Mouse (Mus musculus) forebrain, embryonic 11.5 days (tissue): ENCODE data around the gene Nprl3. TPM values are rescaled to one million over a fixed set of nuclear protein-coding genes. Genes with fewer than 3 reads are reported as not detected.

Experiments used
- ATAC-seq: fragments of 200-750 bp; cut with Nextera tagmentation; replicated peaks from 2 replicates; pipeline ENCODE4 v1.8.0; 2017; ENCODE audit warnings: moderate TSS enrichment; ENCODE audit not compliant: low FRiP score
- DNase-seq: peaks from one replicate; pipeline ENCODE4 v3.0.0-alpha.2; 2017; ENCODE audit warnings: low spot score
- H3K27ac ChIP-seq: fragments of 300-500 bp; sonication (generic); 2 replicates; pipeline ENCODE4 v1.5.1; 2014; ENCODE audit warnings: low read depth, low read length
- H3K27me3 ChIP-seq: fragments of 300-500 bp; sonication (generic); 2 replicates; pipeline ENCODE4 v1.6.1; 2014; ENCODE audit warnings: mild to moderate bottlenecking, low read length, mixed read lengths; ENCODE audit not compliant: control insufficient read depth, insufficient read depth
- H3K36me3 ChIP-seq: fragments of 300-500 bp; sonication (generic); 2 replicates; pipeline ENCODE4 v1.6.1; 2014; ENCODE audit warnings: mild to moderate bottlenecking, low read length, moderate library complexity, mixed read lengths; ENCODE audit not compliant: control insufficient read depth, insufficient read depth
- H3K4me1 ChIP-seq: fragments of 300-500 bp; sonication (generic); replicated peaks from 2 replicates; pipeline ENCODE4 v1.6.1; 2014; ENCODE audit warnings: low read length, mixed read lengths; ENCODE audit not compliant: control insufficient read depth, insufficient read depth
- H3K4me2 ChIP-seq: fragments of 300-500 bp; sonication (generic); 2 replicates; pipeline ENCODE4 v1.6.1; 2014; ENCODE audit warnings: low read depth, mild to moderate bottlenecking, low read length, moderate library complexity, mixed read lengths; ENCODE audit not compliant: severe bottlenecking
- H3K4me3 ChIP-seq: fragments of 300-500 bp; sonication (generic); 2 replicates; pipeline ENCODE4 v1.5.1; 2014; ENCODE audit warnings: low read depth, low read length
- H3K9ac ChIP-seq: fragments of 300-500 bp; sonication (generic); 2 replicates; pipeline ENCODE4 v1.6.1; 2014; ENCODE audit warnings: low read length
- H3K9me3 ChIP-seq: fragments of 300-500 bp; sonication (generic); 2 replicates; pipeline ENCODE4 v1.6.1; 2016; ENCODE audit warnings: low read length, mixed read lengths; ENCODE audit not compliant: control insufficient read depth
- WGBS: fragments of 180-500 bp; shearing (Covaris S2); extraction: QIAGEN DNeasy Blood & Tissue Kit; methylation state at CpG from one replicate; pipeline ENCODE4 v1.1.7; 2014; 5-methylcytosine and 5-hydroxymethylcytosine counted together
- polyA plus RNA-seq: library from polyadenylated mRNA; unstranded; fragments of >200 nt; fragmentation: Nextera tagmentation; extraction: Ambion mirVana; gene quantifications from 2 replicates; pipeline ENCODE4 v1.2.1, GENCODE M21; 2014

Nprl3 gene
- polyA plus RNA-seq, 1 experiment from 2014 or later, result 44.5 TPM

DNA sequence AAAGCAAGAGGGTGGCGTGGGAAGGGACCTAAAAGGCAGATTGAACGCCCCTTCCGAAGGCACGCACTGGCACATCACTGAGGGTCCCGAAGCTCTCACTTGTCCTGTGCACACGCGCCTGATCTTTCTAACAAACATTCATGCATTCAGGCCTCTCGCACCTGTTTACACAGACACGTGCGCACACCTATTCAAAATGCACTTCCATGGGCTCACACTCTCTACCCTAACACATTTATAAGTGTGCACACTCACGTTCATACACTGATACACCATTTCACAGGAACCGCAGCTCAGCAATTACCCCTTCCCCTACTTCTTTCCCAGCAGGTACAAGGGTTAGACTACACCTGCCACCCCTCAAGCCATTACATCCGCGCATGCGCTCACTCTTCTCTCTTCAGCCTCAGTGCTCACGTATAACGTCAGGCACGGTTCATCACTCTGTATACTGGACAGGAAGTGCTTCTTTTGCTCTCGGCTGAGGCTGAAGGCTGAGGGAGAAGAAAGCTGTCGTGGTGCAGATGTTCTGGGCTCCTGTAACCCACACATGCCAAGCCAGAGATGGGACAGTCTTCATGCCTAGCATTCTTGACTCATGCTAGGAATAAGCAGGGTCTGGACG lies 44.8 kb downstream of the Nprl3 start:
- WGBS, result 8% methylated on average over 21 of the region's 21 CpGs
- peak overlapping the region; percentile 78; the same call in 1 of the 2 replicates for H3K9ac ChIP-seq
- H3K27ac ChIP-seq, result no peak overlapping the region
- peaks cover 11% of the 10 kb centered on the region; the same call in 1 of the 2 replicates for H3K27me3 ChIP-seq
- H3K36me3 ChIP-seq, result no peaks in the 10 kb centered on the region
- no peak for DNase-seq
- peak overlapping the region; percentile 74 for H3K4me3 ChIP-seq
- peak overlapping the region; percentile 99 for H3K4me2 ChIP-seq
- H3K4me1 ChIP-seq, result peaks cover 15% of the 10 kb centered on the region
- H3K9me3 ChIP-seq, result no peaks in the 10 kb centered on the region
- no peak for ATAC-seq

DNA sequence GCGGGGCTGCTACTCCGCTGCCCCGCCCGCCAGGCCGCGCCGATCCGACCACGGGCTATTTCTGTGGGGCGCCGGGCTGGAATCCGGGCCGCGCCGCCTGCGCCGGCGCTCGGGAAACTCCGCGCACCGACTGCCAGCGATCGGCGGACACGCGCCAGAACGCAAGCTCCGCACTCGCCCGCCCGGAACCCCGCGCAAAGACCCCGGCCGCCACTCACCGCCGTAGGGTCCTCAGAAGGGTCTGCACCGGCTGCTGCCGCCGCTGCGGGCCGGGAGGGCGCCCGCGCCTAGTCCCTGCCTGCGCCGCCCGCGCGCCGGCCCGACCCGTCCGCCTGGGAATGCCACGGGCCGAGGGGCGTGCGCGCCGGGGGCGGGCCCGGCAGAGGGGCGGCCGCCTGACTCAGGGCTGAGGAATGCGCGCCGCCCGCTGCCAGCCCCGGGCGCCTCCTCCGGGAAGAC lies 45.5 kb downstream of the Nprl3 start, which contains the start of gene Rhbdf1:
Gene Rhbdf1, minus strand, starts transcription at position 350 of the 459 bp plus-strand sequence.
- no peaks in the 10 kb centered on the region for H3K36me3 ChIP-seq
- H3K9ac ChIP-seq, result peak within 1 kb of the TSS; percentile 78
- H3K27ac ChIP-seq, result peak within 1 kb of the TSS; percentile 25
- no peaks in the 10 kb centered on the region for H3K9me3 ChIP-seq
- under 1% methylated on average over 66 of the region's 72 CpGs for WGBS
- H3K4me3 ChIP-seq, result peak within 1 kb of the TSS; percentile 74
- ATAC-seq, result peak; percentile 43
- peaks cover 11% of the 10 kb centered on the region; the same call in 1 of the 2 replicates for H3K27me3 ChIP-seq
- H3K4me1 ChIP-seq, result peaks cover 12% of the 10 kb centered on the region
- peak within 1 kb of the TSS; percentile 99 for H3K4me2 ChIP-seq
- no peak for DNase-seq

DNA sequence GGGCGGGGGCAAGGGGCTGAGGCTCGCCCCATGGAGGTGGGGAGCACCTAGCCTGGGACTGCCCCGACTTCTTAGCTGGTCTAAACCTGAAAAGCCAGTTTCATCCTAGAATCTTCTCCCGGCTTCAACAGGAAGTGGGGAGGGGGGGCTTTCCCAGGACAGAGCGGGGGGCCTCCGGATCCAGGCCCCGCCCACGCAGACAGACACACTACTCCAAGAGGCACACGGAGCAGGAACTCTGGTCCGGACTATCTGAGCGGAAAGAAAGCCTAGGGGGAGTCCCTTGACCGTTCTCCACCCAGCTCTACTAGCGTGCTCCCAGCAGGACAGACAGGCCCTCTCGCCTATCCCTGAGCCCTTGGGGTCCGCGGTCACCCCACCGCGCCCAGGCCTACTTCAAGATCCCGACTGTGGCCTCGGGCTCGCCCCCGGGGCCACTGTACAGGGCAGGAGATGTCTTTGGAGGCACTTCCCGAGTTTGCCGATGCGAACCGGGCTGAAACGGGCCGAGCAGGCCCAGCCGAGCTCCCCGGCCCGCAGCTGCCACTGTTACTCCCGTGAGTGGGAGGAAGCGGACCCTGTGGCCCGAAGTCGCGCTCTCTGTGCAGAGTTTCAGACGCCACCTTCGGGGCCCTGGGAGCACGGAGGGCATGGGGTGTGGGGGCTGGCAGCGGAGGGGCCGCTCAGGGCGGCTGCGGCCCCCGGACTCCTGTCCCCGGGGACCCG lies 46.1 kb downstream of the Nprl3 start:
- no peaks in the 10 kb centered on the region for H3K36me3 ChIP-seq
- peaks cover 11% of the 10 kb centered on the region; the same call in 1 of the 2 replicates for H3K27me3 ChIP-seq
- H3K27ac ChIP-seq, result peak overlapping the region; percentile 25
- peak; percentile 16 for ATAC-seq
- peak overlapping the region; percentile 78 for H3K9ac ChIP-seq
- no peaks in the 10 kb centered on the region for H3K9me3 ChIP-seq
- peak overlapping the region; percentile 99 for H3K4me2 ChIP-seq
- WGBS, result under 1% methylated on average over 45 of the region's 46 CpGs
- H3K4me3 ChIP-seq, result peak overlapping the region; percentile 74
- peaks cover 12% of the 10 kb centered on the region for H3K4me1 ChIP-seq
- peak; percentile 81 for DNase-seq

- peaks cover 11% of the 10 kb centered on the region; the same call in 1 of the 2 replicates for H3K27me3 ChIP-seq
These were observed 46.8 kb downstream of the Nprl3 start for GRCm38 (mm10) chr11:32220607-32221224.

GRCm38 (mm10) chr11:32219287-32219686 lies 48.2 kb downstream of the Nprl3 start:
- no peak overlapping the region for H3K4me3 ChIP-seq

More at GRCm38 (mm10) chr11:32220607-32221224, 46.8 kb downstream of the Nprl3 start:
- Histone ChIP-seq H3K4me3 (peak overlapping the region; percentile 74), H3K36me3 (no peaks in the 10 kb centered on the region), H3K27ac (no peak overlapping the region), H3K9me3 (no peaks in the 10 kb centered on the region), H3K4me2 (peak overlapping the region; percentile 99), H3K9ac (peak overlapping the region; percentile 78), H3K4me1 (peaks cover 12% of the 10 kb centered on the region)
- WGBS, result 31% methylated on average over 10 of the region's 10 CpGs
- DNase-seq (no peak), ATAC-seq (peak; percentile 1; the same call in 1 of the 2 replicates)

GRCm38 (mm10) chr11:32218501-32219050 lies 48.9 kb downstream of the Nprl3 start:
- Histone ChIP-seq H3K9me3 (no peaks in the 10 kb centered on the region), H3K4me2 (no peak overlapping the region), H3K36me3 (no peaks in the 10 kb centered on the region), H3K4me1 (peaks cover 12% of the 10 kb centered on the region), H3K27me3 (peaks cover 11% of the 10 kb centered on the region; the same call in 1 of the 2 replicates), H3K4me3 (no peak overlapping the region), H3K9ac (peak overlapping the region; percentile 29; the same call in 1 of the 2 replicates), H3K27ac (no peak overlapping the region)
- ATAC-seq (no peak), DNase-seq (no peak)
- WGBS, result 47% methylated on average over 6 of the region's 6 CpGs

More at GRCm38 (mm10) chr11:32219287-32219686, 48.2 kb downstream of the Nprl3 start:
- Histone ChIP-seq H3K9ac (no peak overlapping the region), H3K4me2 (no peak overlapping the region), H3K4me1 (peaks cover 12% of the 10 kb centered on the region), H3K27me3 (peaks cover 11% of the 10 kb centered on the region; the same call in 1 of the 2 replicates), H3K36me3 (no peaks in the 10 kb centered on the region), H3K27ac (no peak overlapping the region), H3K9me3 (no peaks in the 10 kb centered on the region)
- ATAC-seq (no peak), DNase-seq (no peak)
- 90% methylated on average over 10 of the region's 10 CpGs for WGBS

DNA sequence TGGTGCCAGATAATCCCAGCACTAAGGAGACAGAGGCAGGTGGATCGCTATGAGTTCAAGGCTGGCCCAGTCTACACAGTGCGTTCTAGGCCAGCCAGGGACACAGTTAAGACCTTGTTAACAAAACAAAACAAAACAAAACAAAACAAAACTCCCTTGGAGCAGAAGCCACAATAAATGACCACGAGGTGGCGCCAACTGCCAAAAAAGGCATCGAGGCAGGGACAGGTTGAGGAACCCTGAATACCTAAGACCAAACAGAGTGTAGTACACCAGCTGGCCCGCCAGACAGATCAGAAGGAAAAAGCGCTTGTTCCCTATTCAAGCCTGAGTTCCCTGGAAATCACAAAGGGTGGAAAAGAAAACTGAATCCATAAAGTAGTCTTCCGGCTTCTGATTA lies 50.7 kb downstream of the Nprl3 start:
- no peaks in the 10 kb centered on the region for H3K36me3 ChIP-seq
- ATAC-seq (no peak; the same call in 1 of the 2 replicates), DNase-seq (peak; percentile 85)
- H3K9me3 ChIP-seq, result no peaks in the 10 kb centered on the region
- H3K27ac ChIP-seq, result no peak overlapping the region
- 24% methylated on average over 8 of the region's 8 CpGs for WGBS
- no peak overlapping the region for H3K9ac ChIP-seq
- H3K4me1 ChIP-seq, result peaks cover 4% of the 10 kb centered on the region; the same call in 1 of the 2 replicates
- H3K27me3 ChIP-seq, result no peaks in the 10 kb centered on the region
- H3K4me3 ChIP-seq, result no peak overlapping the region
- H3K4me2 ChIP-seq, result no peak overlapping the region
